Mouse (Mus musculus): ENCODE data around the gene Hrh2. TPM values are rescaled to one million over a fixed set of nuclear protein-coding genes. Genes with fewer than 3 reads are reported as not detected.

Hrh2 gene
- polyA plus RNA-seq, 1 experiment from 2014 or later, result 0.31 TPM

- Histone ChIP-seq H3K4me1 (ENCODE audit: control insufficient read depth, insufficient read depth, low read length) (peaks cover 6% of the 10 kb centered on the region; the same call in 1 of the 2 replicates), H3K27ac (replicated peaks; ENCODE audit: low read depth, low read length) (no peak overlapping the region), H3K9me3 (ENCODE audit: control insufficient read depth, low read length) (no peaks in the 10 kb centered on the region), H3K27me3 (replicated peaks; ENCODE audit: control insufficient read depth, insufficient read depth, low read length) (no peaks in the 10 kb centered on the region), H3K4me2 (ENCODE audit: low read depth, low read length) (no peak overlapping the region), H3K9ac (ENCODE audit: low read depth, low read length) (no peak overlapping the region), H3K4me3 (ENCODE audit: low read depth, low read length) (no peak overlapping the region), H3K36me3 (ENCODE audit: control insufficient read depth, insufficient read depth, low read length) (no peaks in the 10 kb centered on the region)
- ATAC-seq (ENCODE audit: low read depth), result no peak
- no peak for DNase-seq (ENCODE audit: low spot score)
- 61% methylated on average over 6 of the region's 6 CpGs for WGBS
These were observed 45.6 kb downstream of the Hrh2 start for GRCm38 (mm10) chr13:54237512-54237911.

GRCm38 (mm10) chr13:54238585-54239323 is 46.8 kb downstream of the Hrh2 start:
- ATAC-seq (ENCODE audit: low read depth), result peak; percentile 44; the same call in 1 of the 2 replicates
- peak; percentile 56 for DNase-seq (ENCODE audit: low spot score)
- Histone ChIP-seq H3K9ac (ENCODE audit: low read depth, low read length) (no peak overlapping the region), H3K4me1 (ENCODE audit: control insufficient read depth, insufficient read depth, low read length) (peaks cover 6% of the 10 kb centered on the region; the same call in 1 of the 2 replicates), H3K27me3 (replicated peaks; ENCODE audit: control insufficient read depth, insufficient read depth, low read length) (no peaks in the 10 kb centered on the region), H3K4me3 (ENCODE audit: low read depth, low read length) (no peak overlapping the region), H3K36me3 (ENCODE audit: control insufficient read depth, insufficient read depth, low read length) (no peaks in the 10 kb centered on the region), H3K9me3 (ENCODE audit: control insufficient read depth, low read length) (no peaks in the 10 kb centered on the region), H3K27ac (replicated peaks; ENCODE audit: low read depth, low read length) (no peak overlapping the region), H3K4me2 (ENCODE audit: low read depth, low read length) (no peak overlapping the region)
- whole genome bisulfite sequencing, result 43% methylated on average over 14 of the region's 14 CpGs

DNA sequence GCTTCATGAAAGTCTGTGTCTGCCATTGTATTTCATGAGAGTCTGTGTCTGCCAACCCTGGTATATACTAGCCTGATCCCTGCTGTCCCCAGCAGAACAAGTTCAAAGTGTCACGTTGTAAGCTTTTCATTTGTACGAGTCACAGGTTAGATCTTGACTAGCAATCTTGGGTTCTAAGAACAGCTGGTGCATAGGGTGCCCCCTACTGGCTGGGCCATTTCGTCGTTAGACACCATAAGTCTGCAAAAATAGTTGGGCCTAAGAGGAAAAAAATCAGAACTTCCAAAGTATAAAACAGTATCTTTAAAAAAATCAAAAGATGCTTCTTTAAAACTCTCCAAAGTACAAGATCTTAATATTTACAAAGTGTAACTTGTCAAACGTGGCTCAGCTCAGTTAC is 50.5 kb downstream of the Hrh2 start:
- DNase-seq (ENCODE audit: low spot score) (no peak), ATAC-seq (ENCODE audit: low read depth) (no peak)
- 62% methylated on average over 5 of the region's 5 CpGs for whole genome bisulfite sequencing
- peaks cover 6% of the 10 kb centered on the region; the same call in 1 of the 2 replicates for H3K4me1 ChIP-seq (ENCODE audit: control insufficient read depth, insufficient read depth, low read length)
- H3K27me3 ChIP-seq (replicated peaks; ENCODE audit: control insufficient read depth, insufficient read depth, low read length), result no peaks in the 10 kb centered on the region
- H3K9me3 ChIP-seq (ENCODE audit: control insufficient read depth, low read length), result no peaks in the 10 kb centered on the region
- H3K27ac ChIP-seq (replicated peaks; ENCODE audit: low read depth, low read length), result no peak overlapping the region
- no peak overlapping the region for H3K4me2 ChIP-seq (ENCODE audit: low read depth, low read length)
- H3K4me3 ChIP-seq (ENCODE audit: low read depth, low read length), result no peak overlapping the region
- no peak overlapping the region for H3K9ac ChIP-seq (ENCODE audit: low read depth, low read length)
- H3K36me3 ChIP-seq (ENCODE audit: control insufficient read depth, insufficient read depth, low read length), result no peaks in the 10 kb centered on the region

DNA sequence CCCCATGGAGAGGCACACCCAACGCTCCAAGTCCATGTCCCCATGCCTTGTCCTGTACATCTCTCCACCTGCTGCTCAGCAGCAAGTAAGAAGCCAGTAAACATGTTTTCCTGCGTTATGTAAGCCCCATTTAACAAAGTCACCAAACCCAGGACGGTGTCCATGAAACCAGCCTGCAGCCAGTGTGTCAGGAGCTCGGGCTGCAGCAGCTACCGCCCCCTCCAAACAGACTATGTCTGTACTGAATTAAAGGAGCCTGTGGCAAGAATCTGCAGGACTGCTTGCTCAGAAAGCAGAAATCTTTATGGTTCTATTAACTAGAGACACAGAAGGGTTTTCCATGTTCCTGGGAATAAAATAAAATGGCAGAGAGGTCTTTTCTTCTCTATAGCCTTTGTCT is 53.3 kb downstream of the Hrh2 start:
- Histone ChIP-seq H3K27ac (replicated peaks; ENCODE audit: low read depth, low read length) (no peak overlapping the region), H3K27me3 (replicated peaks; ENCODE audit: control insufficient read depth, insufficient read depth, low read length) (no peaks in the 10 kb centered on the region), H3K36me3 (ENCODE audit: control insufficient read depth, insufficient read depth, low read length) (no peaks in the 10 kb centered on the region), H3K4me1 (ENCODE audit: control insufficient read depth, insufficient read depth, low read length) (peaks cover 14% of the 10 kb centered on the region), H3K4me2 (ENCODE audit: low read depth, low read length) (no peak overlapping the region), H3K4me3 (ENCODE audit: low read depth, low read length) (no peak overlapping the region), H3K9me3 (ENCODE audit: control insufficient read depth, low read length) (no peaks in the 10 kb centered on the region), H3K9ac (ENCODE audit: low read depth, low read length) (no peak overlapping the region)
- 57% methylated on average over 5 of the region's 5 CpGs for WGBS
- no peak for ATAC-seq (ENCODE audit: low read depth)
- DNase-seq (ENCODE audit: low spot score), result no peak

DNA sequence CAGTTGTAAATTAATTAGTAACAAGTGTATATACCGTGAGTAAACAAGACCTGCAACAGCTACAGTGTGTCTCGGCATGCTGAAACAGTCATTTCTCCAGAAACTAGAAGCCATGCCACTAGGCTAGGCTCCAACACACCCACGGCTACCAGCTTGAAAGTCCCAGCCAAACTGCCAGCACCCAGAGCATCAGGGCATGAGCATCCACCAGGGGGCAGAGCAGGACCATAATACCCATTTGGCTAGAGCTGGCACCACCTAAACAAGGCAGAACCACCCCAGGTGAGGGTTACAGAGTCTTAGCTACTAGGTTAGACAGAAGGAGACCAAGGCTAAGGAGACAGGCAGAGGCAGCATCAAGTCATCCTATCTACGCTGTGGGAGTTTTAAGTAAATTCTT is 55.6 kb downstream of the Hrh2 start:
- Histone ChIP-seq H3K27ac (replicated peaks; ENCODE audit: low read depth, low read length) (no peak overlapping the region), H3K36me3 (ENCODE audit: control insufficient read depth, insufficient read depth, low read length) (no peaks in the 10 kb centered on the region), H3K4me3 (ENCODE audit: low read depth, low read length) (no peak overlapping the region), H3K9ac (ENCODE audit: low read depth, low read length) (no peak overlapping the region), H3K4me1 (ENCODE audit: control insufficient read depth, insufficient read depth, low read length) (peaks cover 14% of the 10 kb centered on the region), H3K9me3 (ENCODE audit: control insufficient read depth, low read length) (no peaks in the 10 kb centered on the region), H3K27me3 (replicated peaks; ENCODE audit: control insufficient read depth, insufficient read depth, low read length) (no peaks in the 10 kb centered on the region), H3K4me2 (ENCODE audit: low read depth, low read length) (no peak overlapping the region; the same call in 1 of the 2 replicates)
- ATAC-seq (ENCODE audit: low read depth) (no peak), DNase-seq (ENCODE audit: low spot score) (peak; percentile 85)
- 22% methylated on average over 4 of the region's 4 CpGs for WGBS

DNA sequence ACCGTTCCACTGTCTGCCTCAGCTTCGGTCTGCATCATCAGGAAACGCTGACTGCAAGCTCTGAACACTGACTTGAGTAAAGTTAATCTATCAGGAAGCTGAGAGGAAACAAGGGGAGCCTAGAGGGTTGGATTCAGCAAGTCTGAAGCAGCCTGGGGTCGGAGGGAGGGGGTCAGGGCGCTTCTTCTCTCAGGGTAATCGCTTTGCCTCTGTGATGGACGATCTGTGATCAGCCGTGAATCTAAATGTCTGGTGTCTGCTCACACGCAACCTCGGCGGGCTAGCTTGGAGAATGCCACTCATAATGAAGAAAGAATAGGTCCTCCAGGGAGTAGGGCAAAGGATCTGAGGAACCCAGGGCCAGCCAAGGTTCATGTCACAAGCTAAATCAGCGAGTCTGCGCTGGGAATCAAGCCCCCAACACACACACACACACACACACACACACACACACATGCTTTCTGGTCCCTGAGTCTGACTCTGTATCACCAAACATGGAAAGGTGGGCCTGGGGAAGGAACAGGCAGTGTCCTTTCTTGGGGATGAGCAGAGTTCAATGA is 56.6 kb downstream of the Hrh2 start:
- no peak overlapping the region; the same call in 1 of the 2 replicates for H3K27ac ChIP-seq (replicated peaks; ENCODE audit: low read depth, low read length)
- DNase-seq (ENCODE audit: low spot score) (no peak), ATAC-seq (ENCODE audit: low read depth) (peak; percentile 16; the same call in 1 of the 2 replicates)
- no peaks in the 10 kb centered on the region for H3K36me3 ChIP-seq (ENCODE audit: control insufficient read depth, insufficient read depth, low read length)
- H3K4me3 ChIP-seq (ENCODE audit: low read depth, low read length), result no peak overlapping the region
- no peaks in the 10 kb centered on the region for H3K9me3 ChIP-seq (ENCODE audit: control insufficient read depth, low read length)
- no peak overlapping the region for H3K9ac ChIP-seq (ENCODE audit: low read depth, low read length)
- WGBS, result 53% methylated on average over 13 of the region's 13 CpGs
- peaks cover 14% of the 10 kb centered on the region for H3K4me1 ChIP-seq (ENCODE audit: control insufficient read depth, insufficient read depth, low read length)
- peak overlapping the region; percentile 16; the same call in 1 of the 2 replicates for H3K4me2 ChIP-seq (ENCODE audit: low read depth, low read length)
- no peaks in the 10 kb centered on the region for H3K27me3 ChIP-seq (replicated peaks; ENCODE audit: control insufficient read depth, insufficient read depth, low read length)

- 0 out of 2 replicates have a peak overlapping the region, but pooled peaks have one; percentile 16 for H3K4me2 ChIP-seq (ENCODE audit: low read depth, low read length)
- H3K9me3 ChIP-seq (ENCODE audit: control insufficient read depth, low read length), result no peaks in the 10 kb centered on the region
- WGBS, result 9% methylated on average over 4 of the region's 4 CpGs
- peak; percentile 82 for ATAC-seq (ENCODE audit: low read depth)
- peaks cover 14% of the 10 kb centered on the region for H3K4me1 ChIP-seq (ENCODE audit: control insufficient read depth, insufficient read depth, low read length)
- H3K27me3 ChIP-seq (replicated peaks; ENCODE audit: control insufficient read depth, insufficient read depth, low read length), result no peaks in the 10 kb centered on the region
- H3K36me3 ChIP-seq (ENCODE audit: control insufficient read depth, insufficient read depth, low read length), result no peaks in the 10 kb centered on the region
- H3K4me3 ChIP-seq (ENCODE audit: low read depth, low read length), result no peak overlapping the region
- peak overlapping the region; percentile 17; the same call in 1 of the 2 replicates for H3K27ac ChIP-seq (replicated peaks; ENCODE audit: low read depth, low read length)
- DNase-seq (ENCODE audit: low spot score), result peak; percentile 93
- no peak overlapping the region; the same call in 1 of the 2 replicates for H3K9ac ChIP-seq (ENCODE audit: low read depth, low read length)
These were observed 57.1 kb downstream of the Hrh2 start for GRCm38 (mm10) chr13:54249007-54249406.

DNA sequence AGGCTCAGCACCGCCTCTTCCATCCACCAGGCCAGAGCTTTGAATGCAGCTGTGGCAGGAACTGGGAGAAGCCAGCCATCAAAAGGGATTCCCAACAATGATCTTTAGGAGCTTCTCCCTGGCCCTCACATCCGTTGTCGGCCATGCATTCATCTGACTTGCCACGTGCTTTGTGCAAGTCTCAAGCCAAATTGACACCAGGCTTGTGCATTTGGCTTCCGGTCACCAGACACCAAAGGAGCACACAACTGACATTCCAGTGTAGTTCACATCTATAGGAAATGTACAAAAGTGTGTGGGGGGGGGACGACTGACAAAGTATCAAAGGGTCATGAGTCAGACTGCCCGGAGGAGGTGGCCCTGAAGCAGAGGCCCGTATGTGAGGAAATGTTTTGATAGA is 58.4 kb downstream of the Hrh2 start:
- no peaks in the 10 kb centered on the region for H3K27me3 ChIP-seq (replicated peaks; ENCODE audit: control insufficient read depth, insufficient read depth, low read length)
- 41% methylated on average over 8 of the region's 8 CpGs for WGBS
- no peaks in the 10 kb centered on the region for H3K9me3 ChIP-seq (ENCODE audit: control insufficient read depth, low read length)
- no peak overlapping the region for H3K4me2 ChIP-seq (ENCODE audit: low read depth, low read length)
- no peaks in the 10 kb centered on the region for H3K36me3 ChIP-seq (ENCODE audit: control insufficient read depth, insufficient read depth, low read length)
- no peak overlapping the region for H3K9ac ChIP-seq (ENCODE audit: low read depth, low read length)
- H3K27ac ChIP-seq (replicated peaks; ENCODE audit: low read depth, low read length), result no peak overlapping the region
- DNase-seq (ENCODE audit: low spot score) (no peak), ATAC-seq (ENCODE audit: low read depth) (no peak)
- H3K4me3 ChIP-seq (ENCODE audit: low read depth, low read length), result no peak overlapping the region
- peaks cover 14% of the 10 kb centered on the region for H3K4me1 ChIP-seq (ENCODE audit: control insufficient read depth, insufficient read depth, low read length)
